Mouse (Mus musculus) spleen, embryonic (tissue): ENCODE results near the gene Gm21560.
"Not testable (repeated sequence)": the region's sequence is repeated elsewhere in the genome, so short reads cannot be mapped to it uniquely, and the experiment has no call there.

Experiments
- CTCF ChIA-PET: fragments of 350-600 bp; sonication (Branson Sonifier 250); formaldehyde crosslinking; loops from one replicate; lab custom pipeline; 2022; lab: Charles Lee

The Gm21560 gene

DNA sequence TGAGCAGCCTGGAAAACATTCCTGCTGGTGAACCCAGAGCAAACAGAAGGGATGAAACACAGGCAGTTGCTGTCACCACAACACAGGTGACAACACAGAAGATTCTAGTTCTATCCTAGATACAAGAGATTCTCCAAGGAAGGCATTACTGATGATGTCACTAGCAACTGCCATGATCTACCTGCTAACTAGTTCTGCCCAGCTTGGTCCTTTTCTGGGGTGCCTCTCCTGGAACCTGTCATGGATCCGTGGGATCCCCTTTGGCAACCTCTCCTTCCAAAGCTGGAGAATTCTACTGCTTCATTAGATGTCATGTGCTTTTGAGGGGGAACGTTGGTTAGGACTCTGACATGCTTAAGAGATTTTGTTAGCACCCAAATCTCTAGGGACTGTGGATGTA is at the start of gene Gm21560:
Gene Gm21560 (minus strand): TSS at position 101 of the 400 bp plus-strand sequence.
- CTCF ChIA-PET = not testable (repeated sequence)

DNA sequence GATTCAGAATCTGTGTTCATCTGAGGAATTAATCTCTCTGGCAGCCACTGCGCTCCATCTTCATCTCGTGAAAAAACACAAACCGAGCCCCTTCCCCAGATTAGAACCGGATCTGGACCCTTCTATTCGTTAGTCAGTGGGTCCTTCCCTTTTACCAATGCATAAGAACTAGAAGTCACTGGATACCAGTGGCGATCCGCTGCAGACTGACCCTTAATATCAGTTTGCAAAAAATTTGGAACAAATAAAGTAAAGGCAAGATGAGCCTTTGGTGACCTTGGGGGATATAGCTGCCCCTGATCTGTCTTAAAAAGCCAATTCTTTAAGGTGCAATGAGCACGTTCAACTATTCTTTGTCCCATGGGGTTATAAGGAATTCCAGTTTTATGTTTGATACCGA is 55.6 kb downstream of the Gm21560 start:
- CTCF ChIA-PET = not testable (repeated sequence)

DNA sequence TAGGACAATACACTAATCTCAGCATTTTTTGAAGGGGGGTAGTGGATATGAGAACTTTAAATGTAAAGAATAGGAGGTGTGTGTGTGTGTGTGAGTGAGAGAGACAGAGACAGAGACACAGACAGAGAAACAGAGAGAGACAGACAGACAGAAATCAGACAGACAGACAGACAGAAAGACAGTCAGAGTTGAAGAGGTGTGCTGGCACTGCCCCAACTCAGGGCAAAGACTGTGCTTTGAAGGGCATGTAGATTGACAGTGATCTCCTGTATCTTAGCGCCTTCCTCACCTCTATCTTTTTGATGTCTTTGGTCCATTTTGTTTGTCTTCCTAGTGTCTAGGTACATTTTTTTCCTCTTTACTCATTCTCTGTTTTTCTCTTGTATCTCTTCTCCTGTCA is 58.0 kb downstream of the Gm21560 start:
- CTCF ChIA-PET = not testable (repeated sequence)
